Mouse (Mus musculus) G1E (cell line): Measurements from ENCODE around the gene Fgd5. TPM values are rescaled to one million over a fixed set of nuclear protein-coding genes. Genes with fewer than 3 reads are reported as not detected.
"Not testable (repeated sequence)": the region's sequence is repeated elsewhere in the genome, so short reads cannot be mapped to it uniquely, and the experiment has no call there.

Source experiments
- ATAC-seq: 2 replicates; pipeline ENCODE4 v1.8.0; 2016; ENCODE audit warnings: mild to moderate bottlenecking; ENCODE audit not compliant: insufficient number of reproducible peaks, poor library complexity, low FRiP score, severe bottlenecking; ENCODE audit errors: extremely low read depth
- DNase-seq: peaks from one replicate; pipeline ENCODE4 v3.0.0; 2012; ENCODE audit warnings: low spot score
- H3K27me3 ChIP-seq: 2 replicates; pipeline ENCODE4 v1.6.1; 2012; ENCODE audit warnings: mild to moderate bottlenecking, low read length, inconsistent platforms; ENCODE audit not compliant: insufficient read depth
- H3K36me3 ChIP-seq: replicated peaks from 2 replicates; pipeline ENCODE3; 2012; ENCODE audit warnings: mild to moderate bottlenecking, inconsistent platforms
- H3K4me1 ChIP-seq: 2 replicates; pipeline ENCODE4 v1.6.1; 2012; ENCODE audit warnings: low read depth, low read length, inconsistent platforms, mixed read lengths; ENCODE audit not compliant: insufficient read depth
- H3K4me3 ChIP-seq: 2 replicates; pipeline ENCODE4 v1.5.1; 2012; ENCODE audit warnings: low read depth, mild to moderate bottlenecking, inconsistent platforms, low read length, moderate library complexity, mixed read lengths
- H3K9me3 ChIP-seq: replicated peaks from 2 replicates; pipeline ENCODE4 v1.6.1; 2012; ENCODE audit warnings: inconsistent platforms
- CTCF ChIP-seq: IDR thresholded peaks from 2 replicates; pipeline ENCODE4 v1.5.1; 2012; ENCODE audit warnings: low read depth, low read length, inconsistent platforms, mixed read lengths
- GATA1 ChIP-seq: IDR thresholded peaks from 2 replicates; pipeline ENCODE4 v1.6.1; 2012; ENCODE audit warnings: borderline replicate concordance, low read length, inconsistent platforms, mixed read lengths
- GATA2 ChIP-seq: IDR thresholded peaks from 2 replicates; pipeline ENCODE4 v1.6.1; 2012; ENCODE audit warnings: low read depth, low read length, inconsistent platforms, borderline replicate concordance
- POLR2AphosphoS5 ChIP-seq: IDR thresholded peaks from 2 replicates; pipeline ENCODE4 v1.6.1; 2012; ENCODE audit warnings: low read depth, low read length, inconsistent platforms; ENCODE audit not compliant: insufficient replicate concordance
- TAL1 ChIP-seq: conservative IDR thresholded peaks from 2 replicates; pipeline ENCODE4 v1.6.1; 2012; ENCODE audit warnings: low read depth, low read length, inconsistent platforms, mixed read lengths
- polyA plus RNA-seq: library from polyadenylated mRNA; stranded (reverse); fragments of >175 nt; gene quantifications from 2 replicates; pipeline ENCODE4 v1.2.3, GENCODE M21; 2012
- total RNA-seq, 2 experiments: library from RNA; stranded (forward) in 1 of 2; stranded (reverse) in 1 of 2; fragments of 200-1000 nt in 1 of 2; fragments of >200 nt in 1 of 2; fragmentation: Nextera tagmentation in 1 of 2; gene quantifications; 2 replicates each; pipeline ENCODE4 v1.2.3; 2014 to 2017

Fgd5 gene
- total and polyA plus RNA-seq, 3 experiments, result 0.01 to 0.68 (median 0.05) TPM

DNA sequence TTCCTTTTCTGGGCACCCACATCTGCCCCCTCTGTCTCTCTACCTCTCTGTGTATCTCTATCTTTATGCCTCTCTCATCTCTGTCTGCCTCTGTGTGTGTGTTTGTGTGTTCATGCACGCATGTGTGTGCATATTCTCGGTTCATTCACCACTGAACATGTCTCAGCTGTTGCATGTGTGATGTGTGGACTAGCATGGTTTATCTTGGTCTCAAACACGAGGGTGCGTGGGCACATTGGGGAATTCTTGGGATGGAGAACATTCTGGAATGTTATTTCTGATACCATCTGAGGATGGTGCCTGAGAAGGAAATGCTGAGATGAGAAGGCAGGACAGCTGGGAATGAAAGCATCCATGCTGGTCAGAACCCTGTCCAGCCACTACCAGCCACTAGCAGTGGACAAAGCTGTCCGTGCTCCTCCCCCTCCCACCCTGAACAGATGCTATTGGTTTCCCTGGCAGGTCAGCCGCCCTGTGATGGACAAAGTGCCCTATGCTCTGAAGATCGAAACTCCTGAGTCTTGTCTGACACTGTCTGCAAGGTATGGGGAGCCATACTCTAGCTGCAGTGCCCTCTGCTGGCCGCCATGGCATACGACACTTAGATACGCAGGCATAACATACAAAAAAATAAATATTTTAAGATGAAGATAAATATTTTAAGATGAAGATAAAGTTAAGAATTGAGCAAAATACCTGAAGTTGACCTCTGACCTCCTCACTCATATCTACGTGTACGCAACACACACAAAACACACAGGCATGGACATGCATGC lies 87.2 kb downstream of the Fgd5 start:
- peak; percentile 14 for DNase-seq
- peaks cover 39% of the 10 kb centered on the region for H3K27me3 ChIP-seq
- H3K9me3 ChIP-seq, result no peaks in the 10 kb centered on the region
- H3K36me3 ChIP-seq, result no peaks in the 10 kb centered on the region
- no peak for ATAC-seq
- H3K4me3 ChIP-seq, result no peak overlapping the region
- peak; percentile 46; the same call in 1 of the 2 replicates for TF ChIP-seq CTCF
- no peak for TF ChIP-seq GATA2
- H3K4me1 ChIP-seq, result peaks cover 3% of the 10 kb centered on the region

DNA sequence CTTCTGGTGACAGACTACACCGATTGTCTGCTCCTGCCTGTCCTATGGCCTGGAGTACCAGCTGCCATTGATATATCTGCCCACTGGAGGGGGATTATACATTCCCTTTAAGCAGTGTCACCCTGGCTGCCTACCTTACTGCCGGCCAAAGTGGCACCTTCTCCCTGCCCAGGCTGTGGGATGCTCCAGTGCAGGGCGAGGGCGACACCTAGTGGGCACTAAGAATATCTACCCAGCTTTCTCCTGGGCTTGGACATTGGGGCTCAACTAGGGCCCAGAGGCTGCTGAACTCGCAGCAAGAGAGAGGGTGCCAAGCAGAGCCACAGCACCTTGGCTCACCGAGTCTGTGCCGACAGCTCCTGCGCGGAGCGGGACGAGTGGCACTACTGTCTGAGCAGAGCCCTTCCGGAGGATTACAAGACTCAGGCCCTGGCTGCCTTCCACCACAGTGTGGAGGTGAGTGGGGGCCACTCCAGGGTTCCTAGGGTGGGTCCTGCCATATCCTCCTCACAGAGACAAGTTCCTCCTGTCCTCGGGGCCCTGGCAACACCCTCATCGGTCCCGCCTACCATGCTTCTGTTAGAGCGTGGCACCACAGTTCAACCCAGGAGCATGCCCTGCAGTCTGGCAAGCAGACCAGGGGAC lies 88.6 kb downstream of the Fgd5 start:
- Histone ChIP-seq H3K4me1 (peaks cover 3% of the 10 kb centered on the region), H3K27me3 (peaks cover 40% of the 10 kb centered on the region), H3K36me3 (no peaks in the 10 kb centered on the region), H3K9me3 (no peaks in the 10 kb centered on the region), H3K4me3 (no peak overlapping the region)
- ATAC-seq (peak; percentile 65), DNase-seq (peak; percentile 61)
- no peak for TF ChIP-seq TAL1
- peak; percentile 81 for TF ChIP-seq CTCF

DNA sequence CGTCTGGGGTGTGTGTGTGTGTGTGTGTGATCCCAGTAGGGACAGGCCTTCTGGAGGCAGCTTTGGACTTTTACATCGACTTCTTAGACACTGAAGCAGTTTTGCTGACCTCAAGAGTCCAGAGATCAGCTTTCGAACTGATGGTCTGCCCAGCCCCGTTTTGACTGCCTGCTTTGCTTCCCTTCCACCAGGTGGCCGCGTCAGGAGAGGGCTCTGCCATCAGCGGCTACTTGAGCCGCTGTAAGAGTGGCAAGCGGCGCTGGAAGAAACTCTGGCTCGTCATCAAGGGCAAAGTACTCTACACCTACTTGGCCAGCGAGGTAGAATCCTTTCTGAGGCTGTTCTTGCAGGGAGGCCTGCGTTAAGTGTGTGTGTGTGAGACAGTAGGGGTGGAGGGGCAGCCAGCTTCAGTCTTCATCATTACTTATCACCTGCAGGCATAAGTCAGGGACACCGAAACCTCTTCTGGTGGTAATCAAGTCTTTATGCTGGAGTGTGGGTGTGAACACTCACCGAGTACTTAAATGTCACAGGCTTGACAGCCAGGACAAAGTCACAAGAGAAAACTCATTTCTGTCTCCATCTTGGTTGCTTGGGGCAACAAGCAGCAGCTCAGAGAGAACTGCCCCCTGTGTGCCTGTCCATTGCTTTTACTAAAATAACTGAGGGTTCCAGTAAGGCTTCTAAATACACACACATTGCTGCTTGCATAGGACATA lies 92.6 kb downstream of the Fgd5 start:
- no peak for TF ChIP-seq TAL1
- no peak for TF ChIP-seq GATA2
- H3K9me3 ChIP-seq, result no peaks in the 10 kb centered on the region
- H3K27me3 ChIP-seq, result peaks cover 48% of the 10 kb centered on the region
- H3K4me1 ChIP-seq, result no peaks in the 10 kb centered on the region
- ATAC-seq (no peak), DNase-seq (no peak)
- H3K4me3 ChIP-seq, result no peak overlapping the region
- no peaks in the 10 kb centered on the region for H3K36me3 ChIP-seq

DNA sequence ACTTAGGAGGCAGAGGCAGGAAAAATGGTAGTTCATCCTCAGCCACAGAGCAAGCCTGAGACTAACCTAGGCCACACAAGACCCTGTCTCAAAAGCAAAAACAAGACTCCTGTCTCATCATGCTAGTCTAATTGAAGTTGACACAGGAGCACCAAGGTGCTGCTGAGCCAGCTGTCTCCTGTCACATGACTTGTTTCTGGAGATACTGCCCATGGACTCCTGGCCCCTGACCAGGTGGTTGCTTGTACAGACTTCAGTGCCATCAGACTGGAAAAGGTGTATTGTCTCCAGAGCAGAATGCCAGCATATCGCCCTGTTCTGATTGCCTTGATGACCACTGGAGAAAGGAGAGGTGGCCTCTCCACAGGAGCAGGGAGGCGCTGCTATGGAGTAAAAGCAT lies 102.1 kb downstream of the Fgd5 start:
- no peak overlapping the region for H3K4me3 ChIP-seq
- peaks cover 54% of the 10 kb centered on the region for H3K27me3 ChIP-seq
- no peaks in the 10 kb centered on the region for H3K4me1 ChIP-seq
- ATAC-seq (no peak), DNase-seq (no peak)
- no peaks in the 10 kb centered on the region for H3K9me3 ChIP-seq
- no peaks in the 10 kb centered on the region for H3K36me3 ChIP-seq
- TF ChIP-seq GATA2 (no peak), GATA1 (no peak)

DNA sequence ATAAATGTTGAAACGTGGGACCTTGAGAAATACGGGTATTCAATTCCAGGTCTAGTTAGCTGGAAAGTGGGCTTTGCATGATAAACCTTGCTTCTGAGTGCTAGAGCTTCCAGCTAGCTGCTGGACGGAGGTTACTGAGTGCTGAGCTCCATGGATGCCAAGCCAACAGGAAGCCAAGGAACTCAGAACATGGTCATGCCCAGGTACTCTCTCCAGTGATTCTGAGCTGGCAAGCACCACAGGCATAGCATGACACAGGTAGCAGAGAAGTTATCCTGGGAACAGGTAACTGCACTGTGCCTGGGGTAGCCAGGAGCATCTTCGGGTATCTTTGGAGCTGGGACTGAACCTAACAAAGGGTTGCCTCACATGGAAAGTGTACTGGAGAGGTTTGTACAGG lies 104.1 kb downstream of the Fgd5 start:
- DNase-seq (no peak), ATAC-seq (no peak)
- H3K9me3 ChIP-seq, result no peaks in the 10 kb centered on the region
- H3K4me1 ChIP-seq, result no peaks in the 10 kb centered on the region
- TF ChIP-seq GATA1 (no peak), POLR2AphosphoS5 (no peak), CTCF (no peak), TAL1 (no peak), GATA2 (no peak)
- H3K27me3 ChIP-seq, result peaks cover 36% of the 10 kb centered on the region
- no peaks in the 10 kb centered on the region for H3K36me3 ChIP-seq
- H3K4me3 ChIP-seq, result no peak overlapping the region

DNA sequence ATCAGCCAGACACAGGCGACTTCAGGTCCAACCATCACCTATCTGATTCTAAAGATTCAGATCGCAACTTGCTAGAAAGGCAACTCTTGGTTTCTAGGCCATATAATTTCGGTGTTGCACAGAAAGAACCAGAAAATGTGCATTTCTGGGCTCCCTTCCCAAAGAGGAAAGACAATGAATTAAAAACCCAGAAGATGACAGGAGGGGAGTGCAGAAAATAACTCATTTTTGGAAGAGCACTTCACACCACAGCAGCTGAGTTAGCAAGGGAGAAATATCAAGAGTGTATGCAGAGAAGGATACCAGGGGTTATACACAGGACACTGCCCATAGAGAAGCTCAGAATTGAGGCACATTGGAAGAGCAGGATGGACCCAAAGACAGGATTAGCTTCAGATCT lies 106.3 kb downstream of the Fgd5 start:
- ATAC-seq (no peak), DNase-seq (no peak)
- Histone ChIP-seq H3K9me3 (no peaks in the 10 kb centered on the region), H3K36me3 (no peaks in the 10 kb centered on the region), H3K4me3 (no peak overlapping the region), H3K4me1 (no peaks in the 10 kb centered on the region), H3K27me3 (peaks cover 25% of the 10 kb centered on the region)
- TF ChIP-seq GATA1, result no peak
- TF ChIP-seq TAL1, result no peak
- TF ChIP-seq GATA2, result no peak
- no peak for TF ChIP-seq POLR2AphosphoS5
- TF ChIP-seq CTCF, result no peak

DNA sequence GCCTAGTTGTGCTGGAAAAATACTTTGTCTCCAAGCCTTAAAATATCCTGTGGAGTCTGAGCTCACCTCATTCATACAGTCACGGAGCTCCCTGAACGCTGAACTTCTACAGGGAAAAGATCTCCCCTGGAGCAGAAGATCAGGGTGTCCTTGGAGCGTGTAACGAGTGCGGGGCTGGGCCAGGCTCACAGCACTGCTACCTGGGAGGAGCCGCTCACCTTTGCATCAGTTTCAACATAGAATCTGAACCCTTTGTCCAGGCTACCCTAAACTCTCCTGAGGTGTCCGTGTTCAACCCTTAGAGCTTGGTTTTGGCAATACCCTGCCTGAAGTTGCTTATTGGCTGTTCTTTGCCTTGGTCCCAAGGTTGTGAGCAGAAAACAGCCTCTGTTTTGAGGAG lies 110.5 kb downstream of the Fgd5 start:
- not testable (repeated sequence) for H3K4me3 ChIP-seq, H3K27me3 ChIP-seq, H3K36me3 ChIP-seq, H3K9me3 ChIP-seq, ATAC-seq, DNase-seq
- peaks cover 17% of the 10 kb centered on the region; the same call in 1 of the 2 replicates for H3K4me1 ChIP-seq
